Mouse (Mus musculus) small intestine, adult 2 months (tissue): ENCODE measurements around the gene Fkbp4.

Experiments
- CTCF ChIP-seq: fragments of 200-500 bp; IDR thresholded peaks from 2 replicates; pipeline ENCODE4 v1.5.1; 2012; ENCODE audit warnings: low read depth, mild to moderate bottlenecking, control low read depth, inconsistent platforms, low read length, moderate library complexity, mixed read lengths; ENCODE audit not compliant: insufficient replicate concordance, insufficient read length; ENCODE audit errors: extremely low read depth
- POLR2A ChIP-seq: fragments of 200-500 bp; IDR thresholded peaks from 2 replicates; pipeline ENCODE4 v1.6.1; 2012; ENCODE audit warnings: low read depth, mild to moderate bottlenecking, control low read depth, inconsistent platforms, low read length, moderate library complexity

DNA sequence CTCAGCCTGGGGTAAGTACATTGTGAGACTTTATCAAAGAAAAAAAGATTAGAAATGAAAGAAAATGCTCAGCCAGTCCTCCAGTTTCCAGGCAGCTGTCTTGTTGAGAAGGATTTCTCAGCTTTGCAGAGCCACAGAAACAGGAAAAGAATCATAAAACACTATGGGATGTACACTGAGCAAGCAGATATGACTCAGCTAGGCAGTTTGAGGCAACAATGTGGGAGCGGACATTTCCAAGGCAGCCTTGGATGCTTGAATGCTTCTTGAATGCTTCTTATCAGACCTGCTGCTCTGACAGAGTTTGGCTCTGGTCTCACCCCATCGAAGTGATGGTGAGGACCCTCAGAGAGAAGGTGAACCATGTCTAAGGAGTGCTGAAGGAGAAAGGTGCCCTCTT, 17.4 kb downstream of the Fkbp4 start:
- TF ChIP-seq CTCF (no peak), POLR2A (no peak)
